Mouse (Mus musculus) forebrain, embryonic 13.5 days (tissue): ENCODE measurements at regions not wholly inside any gene's neighbourhood (a gene's known extent, or its start where the extent isn't known, plus 50 kb on each side); places are given as distances from the start of the nearest gene placed in this dataset.
A peak's percentile ranks its signal among the peaks of the same experiment; 100 is the strongest.

Experiments used
- ATAC-seq: fragments of 200-750 bp; cut with Nextera tagmentation; 2 replicates; pipeline ENCODE4 v1.8.0; 2017
- H3K27ac ChIP-seq: fragments of 300-500 bp; sonication (generic); 2 replicates; pipeline ENCODE4 v1.5.1; 2015; ENCODE audit warnings: inconsistent platforms, mild to moderate bottlenecking, moderate library complexity
- H3K27me3 ChIP-seq: fragments of 300-500 bp; sonication (generic); 2 replicates; pipeline ENCODE4 v1.6.1; 2015; ENCODE audit warnings: mild to moderate bottlenecking, inconsistent platforms
- H3K36me3 ChIP-seq: fragments of 300-500 bp; sonication (generic); 2 replicates; pipeline ENCODE4 v1.6.1; 2015; ENCODE audit warnings: mild to moderate bottlenecking, inconsistent platforms; ENCODE audit not compliant: poor library complexity, severe bottlenecking
- H3K4me1 ChIP-seq: fragments of 300-500 bp; sonication (generic); 2 replicates; pipeline ENCODE4 v1.6.1; 2015; ENCODE audit warnings: inconsistent platforms
- H3K4me2 ChIP-seq: fragments of 300-500 bp; sonication (generic); 2 replicates; pipeline ENCODE4 v1.6.1; 2015; ENCODE audit warnings: inconsistent platforms, mild to moderate bottlenecking, moderate library complexity
- H3K4me3 ChIP-seq: fragments of 300-500 bp; sonication (generic); 2 replicates; pipeline ENCODE4 v1.5.1; 2015; ENCODE audit warnings: mild to moderate bottlenecking, inconsistent platforms
- H3K9ac ChIP-seq: fragments of 300-500 bp; sonication (generic); 2 replicates; pipeline ENCODE4 v1.6.1; 2015; ENCODE audit warnings: mild to moderate bottlenecking, inconsistent platforms
- H3K9me3 ChIP-seq: fragments of 300-500 bp; sonication (generic); replicated peaks from 2 replicates; pipeline ENCODE4 v1.6.1; 2016; ENCODE audit warnings: inconsistent platforms
- WGBS: fragments of 180-500 bp; shearing (Covaris S2); methylation state at CpG from one replicate; pipeline ENCODE4 v1.1.7; 2015; 5-methylcytosine and 5-hydroxymethylcytosine counted together

- Histone ChIP-seq H3K9me3 (no peaks in the 10 kb centered on the region), H3K4me3 (no peak overlapping the region), H3K4me2 (no peak overlapping the region), H3K36me3 (no peaks in the 10 kb centered on the region), H3K27ac (0 out of 2 replicates have a peak overlapping the region, but pooled peaks have one; percentile 27), H3K4me1 (peaks cover 5% of the 10 kb centered on the region; the same call in 1 of the 2 replicates), H3K27me3 (no peaks in the 10 kb centered on the region; the same call in 1 of the 2 replicates), H3K9ac (peak overlapping the region; percentile 36)
- 21% methylated on average over 11 of the region's 12 CpGs for WGBS
- no peak for ATAC-seq
These were observed 51.7 kb upstream of the Jph4 start for GRCm38 (mm10) chr14:55168336-55168909.

- no peak overlapping the region for H3K4me2 ChIP-seq
- no peak overlapping the region for H3K4me3 ChIP-seq
- H3K9me3 ChIP-seq = no peaks in the 10 kb centered on the region
- H3K27me3 ChIP-seq = no peaks in the 10 kb centered on the region; the same call in 1 of the 2 replicates
- H3K4me1 ChIP-seq = 0 out of 2 replicates have a peak, but pooled peaks cover 4% of the 10 kb centered on the region
- ATAC-seq = no peak
- no peak overlapping the region for H3K27ac ChIP-seq
- 95% methylated on average over 18 of the region's 18 CpGs for WGBS
- no peak overlapping the region for H3K9ac ChIP-seq
- no peaks in the 10 kb centered on the region for H3K36me3 ChIP-seq
These were observed 52.5 kb upstream of the Jph4 start for GRCm38 (mm10) chr14:55169021-55169855.

- Histone ChIP-seq H3K36me3 (no peaks in the 10 kb centered on the region), H3K9me3 (no peaks in the 10 kb centered on the region), H3K27me3 (no peaks in the 10 kb centered on the region; the same call in 1 of the 2 replicates), H3K4me2 (no peak overlapping the region), H3K9ac (no peak overlapping the region), H3K4me1 (0 out of 2 replicates have a peak, but pooled peaks cover 4% of the 10 kb centered on the region), H3K27ac (no peak overlapping the region), H3K4me3 (no peak overlapping the region)
- ATAC-seq = no peak
- 90% methylated on average over 9 of the region's 9 CpGs for WGBS
These were observed 52.0 kb upstream of the Dhrs2 start for GRCm38 (mm10) chr14:55169856-55170117.

- WGBS = 87% methylated on average over 7 of the region's 7 CpGs
These were observed 50.3 kb upstream of the Dhrs2 start for GRCm38 (mm10) chr14:55171311-55172049.

More at GRCm38 (mm10) chr14:55171311-55172049, 50.3 kb upstream of the Dhrs2 start:
- H3K36me3 ChIP-seq = no peaks in the 10 kb centered on the region
- H3K4me1 ChIP-seq = 0 out of 2 replicates have a peak, but pooled peaks cover 4% of the 10 kb centered on the region
- H3K4me3 ChIP-seq = no peak overlapping the region
- H3K9ac ChIP-seq = no peak overlapping the region
- H3K9me3 ChIP-seq = no peaks in the 10 kb centered on the region
- no peak overlapping the region for H3K27ac ChIP-seq
- no peak overlapping the region for H3K4me2 ChIP-seq
- ATAC-seq = no peak
- no peaks in the 10 kb centered on the region; the same call in 1 of the 2 replicates for H3K27me3 ChIP-seq
